Mouse (Mus musculus) R1 (cell line): ENCODE results near the gene Olfr325.
"Not testable (repeated sequence)": the region's sequence is repeated elsewhere in the genome, so short reads cannot be mapped to it uniquely, and the experiment has no call there.

Source experiments
- DNase-seq: peaks from one replicate; pipeline ENCODE4 v3.0.0-alpha.2; 2018; ENCODE audit warnings: low read depth, low spot score

Gene Olfr325

DNA sequence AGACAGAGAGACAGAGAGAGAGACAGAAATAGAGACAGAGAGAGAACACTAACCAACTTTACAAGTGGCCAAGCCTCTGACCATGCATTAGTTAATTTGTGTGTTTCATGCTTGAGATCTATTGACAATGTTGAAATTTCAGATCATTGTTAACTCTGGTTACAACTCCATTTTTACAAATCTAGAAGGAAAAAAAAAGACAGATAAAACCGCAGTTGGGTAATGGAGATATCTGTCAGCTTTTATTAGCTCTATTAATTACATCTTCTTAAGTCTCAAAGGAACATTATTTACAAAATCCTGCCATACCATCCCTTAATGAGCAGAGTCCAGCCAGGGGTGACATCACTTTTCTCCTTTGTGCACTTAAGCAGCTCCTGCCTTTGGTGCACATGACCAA, at the start of gene Olfr325:
TSS of gene Olfr325 (plus strand) at position 301 of the 400 bp plus-strand sequence.
- no peak for DNase-seq

DNA sequence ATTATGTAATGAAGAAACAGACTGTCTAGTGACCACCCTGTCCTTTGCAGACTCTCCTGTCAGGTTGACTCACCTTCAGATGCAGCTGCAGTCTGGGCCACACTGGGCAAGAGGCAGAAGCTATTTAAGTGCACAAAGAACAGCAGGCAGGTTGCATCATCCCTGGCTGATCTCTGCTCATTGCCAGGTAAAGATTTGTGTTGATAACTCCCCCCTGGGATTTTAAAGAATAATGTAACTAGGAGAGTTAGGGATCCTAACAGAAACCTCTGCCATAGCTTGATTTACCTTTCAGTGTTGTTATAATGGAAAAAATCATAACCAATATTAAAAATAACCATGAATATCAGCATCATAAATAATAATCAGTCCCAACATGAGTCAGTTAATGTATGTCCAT, 42.8 kb upstream of the Olfr325 start, which contains the start of gene Olfr330:
TSS of gene Olfr330 (minus strand) at position 101 of the 400 bp plus-strand sequence.
- DNase-seq, result not testable (repeated sequence)

DNA sequence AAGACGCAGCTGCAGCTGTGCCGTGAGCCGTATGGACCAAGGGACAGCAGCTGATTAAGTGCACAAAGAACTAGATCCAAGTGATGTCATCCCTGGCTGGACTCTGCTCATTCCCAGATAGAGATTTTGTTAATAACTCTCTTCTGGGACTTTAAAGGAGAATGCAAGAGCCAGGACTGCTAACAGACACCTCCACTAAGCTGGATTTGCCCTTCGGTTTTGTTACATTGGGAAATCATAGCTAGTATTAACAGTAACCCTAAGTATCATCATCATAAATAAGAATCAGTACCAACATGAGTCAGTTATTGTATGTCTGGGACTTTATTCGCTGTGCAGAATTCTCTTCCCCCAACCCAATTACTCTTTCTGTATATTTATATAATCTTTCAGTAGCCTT, 31.2 kb upstream of the Olfr325 start, which contains the start of gene Olfr329-ps:
TSS of gene Olfr329-ps (minus strand) at position 101 of the 400 bp plus-strand sequence.
- DNase-seq, result no peak

DNA sequence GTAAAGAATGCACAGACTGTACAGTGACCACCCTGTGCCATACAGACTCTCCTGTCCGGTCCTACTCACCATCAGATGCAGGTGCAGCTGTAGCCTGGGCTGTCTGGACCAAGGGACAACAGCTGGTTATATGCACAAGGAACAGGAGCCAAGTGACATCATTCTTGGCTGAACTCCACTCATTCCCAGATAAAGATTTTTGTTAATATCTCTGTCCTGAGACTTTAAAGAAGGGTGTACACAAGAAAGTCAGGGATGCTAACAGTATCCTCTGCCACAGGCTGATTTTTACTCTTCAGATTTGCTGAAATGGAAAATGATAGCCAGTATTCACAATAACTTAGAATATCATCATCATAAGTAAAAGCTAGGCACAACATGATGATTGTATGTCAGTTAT, 22.0 kb upstream of the Olfr325 start, which contains the start of gene Olfr328:
TSS of gene Olfr328 (minus strand) at position 101 of the 400 bp plus-strand sequence.
- no peak for DNase-seq

DNA sequence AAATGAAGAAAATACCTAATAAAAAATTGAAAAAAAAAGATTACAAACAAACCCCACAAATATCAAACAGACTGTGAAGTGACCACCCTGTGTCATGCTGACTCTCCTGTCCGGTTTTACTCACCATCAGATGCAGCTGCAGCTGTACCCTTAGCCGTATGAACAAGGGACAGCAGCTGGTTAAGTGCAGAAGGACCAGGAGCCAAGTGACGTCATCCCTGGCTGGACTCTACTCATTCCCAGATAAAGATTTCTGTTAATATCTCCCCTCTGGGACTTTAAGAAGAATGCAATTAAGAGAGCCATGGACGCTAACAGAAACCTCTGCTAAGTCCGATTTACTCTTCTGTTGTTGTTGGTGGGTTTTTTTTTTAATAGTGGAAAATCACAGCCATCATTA, 7.1 kb upstream of the Olfr325 start, which contains the start of gene Olfr224:
TSS of gene Olfr224 (minus strand) at position 149 of the 400 bp plus-strand sequence.
- no peak for DNase-seq

DNA sequence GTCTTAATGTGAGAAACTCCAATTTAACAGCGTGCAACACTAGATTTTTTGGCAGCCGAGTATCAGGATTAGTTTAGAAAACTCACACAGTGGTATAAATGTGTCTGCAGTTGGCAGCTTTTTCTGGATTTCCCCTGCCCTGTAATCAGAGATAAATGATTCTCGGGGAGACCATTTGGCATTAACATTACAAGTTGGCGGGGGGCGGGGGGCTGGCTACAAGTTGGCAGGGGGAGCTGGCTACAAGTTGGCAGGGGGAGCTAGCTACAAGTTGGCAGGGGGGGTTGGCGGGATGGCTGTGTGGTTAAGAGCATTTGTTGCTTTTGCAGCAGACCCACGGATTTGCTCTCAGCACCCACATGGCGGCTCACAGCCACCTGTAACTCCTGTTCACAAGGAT, 1.1 kb downstream of the Olfr325 start:
- no peak for DNase-seq

DNA sequence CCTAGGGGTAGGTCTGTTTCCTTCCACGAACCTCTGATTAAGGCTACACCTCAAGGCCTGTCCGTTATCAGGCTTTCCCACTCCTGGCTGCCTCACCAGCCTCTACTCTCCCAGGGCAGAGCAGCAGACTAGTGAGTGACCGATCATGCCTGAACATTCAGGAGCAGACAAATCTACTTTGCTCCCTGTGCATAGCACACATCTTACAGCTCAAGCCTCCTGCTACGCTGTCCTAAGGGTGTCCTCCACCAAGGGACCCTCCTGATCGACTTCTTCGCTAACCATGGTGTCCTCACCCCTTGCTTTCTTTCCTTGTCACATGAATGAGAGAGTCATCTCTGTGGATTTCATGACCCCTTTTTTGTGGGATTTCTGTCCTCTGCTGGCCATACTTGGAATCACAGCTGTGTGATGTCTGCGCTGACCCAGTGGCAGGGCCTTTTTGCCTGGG, 10.4 kb downstream of the Olfr325 start:
- DNase-seq, result peak; percentile 45

DNA sequence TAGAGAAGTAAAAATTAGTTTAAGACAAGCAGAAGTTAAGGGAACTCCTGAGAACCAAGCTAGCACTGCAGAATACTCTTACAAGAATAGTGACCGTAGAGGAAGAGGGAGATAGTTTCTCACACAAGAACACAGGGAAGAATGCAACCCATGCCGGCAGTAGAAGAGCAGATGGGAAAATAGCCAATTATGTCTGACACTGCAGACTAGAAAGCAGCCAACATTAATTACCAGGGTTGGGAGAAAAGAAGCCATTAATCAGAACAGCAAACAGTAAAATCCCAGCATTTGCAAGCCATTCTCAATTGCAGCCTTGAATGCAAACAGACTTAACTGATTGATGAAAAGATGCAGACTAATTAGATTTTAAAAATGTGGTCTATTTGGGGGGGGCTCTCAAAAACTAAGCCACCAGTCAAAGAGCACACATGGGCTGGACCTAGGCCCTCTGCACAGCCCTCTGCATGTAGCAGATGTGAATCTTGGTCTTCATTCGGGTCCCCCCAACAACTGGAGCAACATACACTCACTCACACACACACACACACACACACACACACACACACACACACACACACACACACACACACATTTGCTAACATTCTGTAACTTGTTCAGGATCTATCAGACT, 11.2 kb downstream of the Olfr325 start:
- DNase-seq, result no peak

DNA sequence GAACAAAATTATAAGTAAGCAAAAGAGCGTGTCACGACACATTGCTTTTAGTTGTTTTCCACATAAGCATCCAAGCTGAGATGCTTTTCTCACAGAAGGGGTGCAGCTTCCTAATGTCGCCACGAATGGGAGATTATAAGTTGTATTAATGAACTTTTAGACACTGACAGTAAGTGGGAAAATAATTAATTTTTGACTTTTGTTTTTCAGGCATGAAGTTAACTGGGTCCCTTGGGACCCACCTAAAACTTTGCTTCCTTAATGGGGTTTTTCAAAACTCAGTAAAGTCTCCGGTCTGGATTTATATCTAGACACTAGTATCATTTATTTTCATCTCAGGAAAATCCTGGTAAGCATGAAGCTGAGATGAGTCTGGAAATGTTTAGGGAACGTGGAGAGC, 17.3 kb downstream of the Olfr325 start, which contains the start of gene Olfr324:
TSS of gene Olfr324 (plus strand) at position 301 of the 400 bp plus-strand sequence.
- DNase-seq, result no peak

DNA sequence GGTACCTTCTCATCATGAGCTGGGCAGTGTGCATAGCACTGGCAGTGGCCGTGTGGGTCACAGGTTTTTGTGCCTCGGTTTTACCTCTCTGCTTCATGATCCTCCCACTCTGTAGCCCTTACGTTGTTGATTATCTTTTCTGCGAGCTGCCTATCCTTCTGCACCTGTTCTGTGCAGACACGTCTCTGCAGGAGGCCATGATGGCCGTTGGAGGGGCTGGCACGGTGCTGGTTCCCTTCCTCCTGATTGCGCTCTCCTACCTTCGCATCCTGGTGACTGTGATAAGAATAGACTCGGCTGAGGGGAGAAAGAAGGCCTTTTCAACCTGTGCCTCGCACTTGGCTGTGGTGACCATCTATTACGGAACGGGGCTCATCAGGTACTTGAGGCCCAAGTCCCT, 20.3 kb downstream of the Olfr325 start:
- DNase-seq, result no peak

DNA sequence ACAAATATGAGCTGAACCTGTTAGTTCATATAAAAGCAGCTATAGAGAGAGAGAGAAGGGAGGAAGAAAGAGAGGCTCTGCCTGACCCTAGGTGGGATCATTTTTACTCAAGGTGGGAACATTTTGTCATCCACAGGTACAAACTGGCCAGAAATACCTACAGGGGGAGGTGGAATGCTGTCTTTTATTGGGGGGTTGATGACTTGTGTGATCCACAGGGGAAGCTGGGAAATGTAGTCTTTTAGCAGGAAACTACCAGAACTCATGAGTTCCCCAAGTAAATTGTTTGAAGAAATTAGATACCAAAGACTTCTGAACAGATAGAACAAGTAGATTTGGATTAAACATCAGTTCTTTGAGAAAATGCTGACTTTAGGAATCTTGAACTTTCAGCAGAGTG, 24.5 kb downstream of the Olfr325 start:
- DNase-seq, result peak; percentile 14

DNA sequence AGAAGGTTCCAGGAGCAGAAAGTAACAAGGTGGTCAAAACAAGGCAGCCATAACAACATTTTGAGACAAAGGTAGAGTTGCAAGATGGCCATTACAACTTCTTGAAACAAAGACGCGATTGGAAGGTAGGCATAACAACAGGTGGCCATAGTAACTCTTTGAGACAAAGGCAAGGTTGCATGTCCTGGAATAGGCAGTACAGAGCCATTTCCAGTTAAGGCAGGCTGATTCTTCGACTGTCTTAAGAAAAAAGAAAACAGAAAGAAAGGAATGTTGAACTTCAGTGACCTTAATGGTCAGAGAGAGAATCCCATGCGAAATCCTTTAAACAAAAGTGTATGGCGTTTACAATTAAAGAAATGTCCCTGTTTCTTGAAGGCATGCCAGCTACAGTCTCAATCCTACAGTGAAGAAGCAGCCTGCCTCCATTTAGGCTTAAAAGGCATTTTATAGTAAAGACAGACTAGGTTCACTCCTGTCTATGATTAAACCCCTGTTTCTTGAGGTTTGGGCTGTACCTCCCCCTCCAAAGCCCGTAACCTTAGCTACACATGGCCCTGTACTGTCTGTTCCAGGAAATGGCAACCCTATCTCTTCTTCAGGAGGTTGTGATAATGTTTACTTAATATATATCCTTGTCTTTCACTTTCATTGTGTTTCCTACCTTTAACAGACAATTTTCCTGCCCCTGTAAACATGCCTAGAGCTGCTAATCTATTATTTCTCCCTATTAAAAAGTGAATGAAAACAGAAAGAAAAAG, 25.4 kb downstream of the Olfr325 start:
- DNase-seq, result peak; percentile 71

DNA sequence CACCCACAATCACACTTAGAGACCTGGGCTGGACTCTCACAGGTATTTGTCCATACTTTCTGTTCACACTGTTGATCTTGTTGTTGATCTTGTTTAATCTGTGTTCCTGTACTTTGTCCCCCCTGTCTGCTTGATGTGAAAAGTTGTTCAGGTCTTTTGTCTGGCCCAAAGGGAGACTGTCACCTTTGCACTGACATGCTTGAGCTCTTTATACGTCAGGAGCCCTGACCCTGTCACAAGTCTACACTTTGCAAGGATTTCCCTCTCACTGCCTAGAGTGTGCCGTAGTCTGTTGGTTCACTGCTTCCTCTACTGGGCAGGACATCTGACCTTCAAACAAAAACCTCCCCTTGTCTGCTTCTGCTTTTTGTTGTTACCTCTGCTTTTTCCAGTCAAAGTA, 27.2 kb downstream of the Olfr325 start:
- DNase-seq, result no peak

DNA sequence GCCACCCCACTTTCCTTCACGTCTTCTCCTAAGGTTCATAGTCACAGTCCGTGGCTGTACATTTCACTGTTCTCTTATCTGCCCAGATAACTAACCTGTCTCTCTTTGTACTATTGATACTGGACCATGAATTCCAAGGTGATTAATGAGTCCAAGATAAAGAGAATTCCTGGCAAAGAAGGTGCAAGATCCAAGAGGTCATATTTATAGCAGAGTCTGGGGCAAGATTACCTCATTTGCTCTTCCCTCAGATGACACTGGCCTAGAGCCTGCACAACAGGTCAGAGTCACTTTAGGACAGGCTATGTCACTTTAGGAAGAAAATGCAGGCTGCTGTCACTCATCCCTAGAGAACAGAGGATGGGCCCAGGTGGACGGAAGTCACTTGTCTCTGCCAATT, 27.7 kb downstream of the Olfr325 start:
- no peak for DNase-seq

DNA sequence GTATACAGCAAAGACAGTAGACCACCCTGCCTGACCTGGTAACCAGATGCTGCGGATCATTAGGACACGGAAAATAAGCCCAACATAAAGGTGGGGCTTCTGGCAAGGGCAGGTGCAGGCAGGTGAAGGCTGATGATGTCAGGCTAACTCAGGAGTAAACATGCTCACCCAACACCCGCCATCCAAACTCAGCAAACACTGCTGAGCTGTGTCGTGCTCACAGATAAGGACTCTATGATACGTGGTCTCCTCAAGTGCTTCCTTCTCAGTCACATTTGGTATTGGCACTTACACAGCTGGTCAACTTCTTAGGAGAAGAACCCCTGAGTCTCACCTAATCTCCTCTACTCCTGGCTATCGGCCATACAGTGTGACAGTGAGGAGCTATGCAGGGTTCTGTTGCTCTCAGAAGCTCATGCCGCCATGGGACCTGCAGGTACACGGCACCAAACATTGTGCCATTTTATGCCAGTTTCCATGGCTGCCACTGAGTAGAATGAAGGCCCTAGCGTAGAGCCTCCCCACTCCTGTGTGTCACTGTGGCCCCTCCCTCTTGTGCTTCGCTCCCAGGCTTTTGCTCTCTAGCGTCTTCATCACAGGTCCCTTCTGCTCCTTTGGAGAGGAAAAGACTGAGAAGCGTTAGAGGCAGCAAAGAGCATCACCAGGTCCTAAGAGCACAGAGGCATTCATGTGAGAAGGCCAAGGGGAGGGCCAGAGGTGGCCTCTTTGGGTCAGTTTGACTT, 28.8 kb downstream of the Olfr325 start:
- no peak for DNase-seq

DNA sequence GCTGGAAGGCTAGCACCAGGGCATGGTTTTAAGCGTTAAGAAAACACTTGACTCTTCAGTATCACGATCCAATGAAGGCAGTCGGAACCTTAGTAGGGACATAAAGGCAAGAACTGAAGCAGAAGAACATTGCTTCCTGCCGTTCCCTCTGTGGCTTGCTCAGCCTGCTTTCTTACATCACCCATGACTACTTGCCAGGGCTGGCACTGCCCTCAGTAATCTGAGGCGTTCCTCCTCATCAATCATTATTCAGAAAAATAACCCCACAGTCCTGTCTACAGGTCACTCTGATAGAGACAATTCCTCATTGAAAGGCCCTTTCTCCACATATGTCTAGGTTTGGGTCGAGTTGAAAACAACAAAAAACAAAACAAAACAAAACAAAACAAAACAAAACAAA, 29.5 kb downstream of the Olfr325 start:
- DNase-seq, result no peak

DNA sequence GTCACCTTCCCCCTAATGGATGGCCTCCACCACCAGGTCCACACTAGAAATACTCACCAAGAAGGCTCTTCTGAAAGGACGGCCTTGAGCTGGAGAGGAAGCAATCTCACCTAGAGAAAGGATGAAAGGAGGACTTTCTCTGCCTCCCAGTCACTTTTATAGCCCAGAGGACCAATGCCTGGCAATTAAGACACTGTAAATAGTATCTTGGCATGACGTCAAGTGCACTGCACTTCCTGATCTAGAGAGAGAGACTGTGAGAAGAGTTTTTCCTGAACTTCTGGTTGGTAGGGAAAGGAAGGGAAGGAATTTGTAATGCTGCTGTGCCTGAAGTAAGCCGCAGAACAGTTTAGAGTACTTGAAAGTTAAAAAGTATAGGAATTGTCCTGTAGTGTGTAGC, 35.8 kb downstream of the Olfr325 start:
- DNase-seq, result no peak

DNA sequence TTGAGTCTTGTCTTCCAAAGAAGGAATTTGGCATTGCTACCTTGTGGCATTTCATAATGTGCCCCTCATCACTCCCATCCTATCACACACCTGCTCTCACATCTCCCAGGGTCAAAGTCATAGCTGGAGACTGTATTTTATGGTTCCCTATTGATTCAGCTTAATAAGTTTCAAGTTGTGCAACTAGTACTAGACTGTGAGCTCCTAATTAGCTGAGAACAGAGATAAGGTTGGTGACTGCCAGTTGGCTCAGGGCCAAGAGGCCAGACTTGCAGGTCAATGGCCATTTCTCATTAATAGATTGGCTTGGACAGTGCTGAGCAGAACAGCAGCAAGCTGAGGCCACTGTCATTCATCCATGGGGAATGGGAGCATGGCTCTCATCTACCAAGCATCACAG, 37.0 kb downstream of the Olfr325 start:
- no peak for DNase-seq

DNA sequence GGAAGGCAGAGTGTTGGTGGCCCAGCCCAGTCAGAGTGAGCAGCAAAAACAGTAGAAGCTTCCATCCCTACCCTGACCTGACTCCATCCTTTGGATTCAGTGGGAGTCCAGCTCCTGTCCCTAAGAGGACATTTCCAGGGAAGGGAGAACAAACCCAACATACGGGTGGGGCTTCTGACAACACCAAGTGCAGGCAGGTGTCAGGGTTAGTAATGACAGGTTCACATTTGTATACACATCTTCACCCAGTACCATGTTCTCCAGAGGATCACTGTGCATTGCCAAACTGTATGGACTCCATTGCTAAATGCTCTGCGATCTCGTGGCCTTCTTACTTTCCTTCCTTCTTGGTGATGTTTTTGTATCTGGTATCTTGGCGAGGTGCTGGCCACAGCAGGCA, 38.4 kb downstream of the Olfr325 start, which contains the start of gene 2210407C18Rik:
TSS of gene 2210407C18Rik (minus strand) at position 101 of the 400 bp plus-strand sequence.
- DNase-seq, result no peak

DNA sequence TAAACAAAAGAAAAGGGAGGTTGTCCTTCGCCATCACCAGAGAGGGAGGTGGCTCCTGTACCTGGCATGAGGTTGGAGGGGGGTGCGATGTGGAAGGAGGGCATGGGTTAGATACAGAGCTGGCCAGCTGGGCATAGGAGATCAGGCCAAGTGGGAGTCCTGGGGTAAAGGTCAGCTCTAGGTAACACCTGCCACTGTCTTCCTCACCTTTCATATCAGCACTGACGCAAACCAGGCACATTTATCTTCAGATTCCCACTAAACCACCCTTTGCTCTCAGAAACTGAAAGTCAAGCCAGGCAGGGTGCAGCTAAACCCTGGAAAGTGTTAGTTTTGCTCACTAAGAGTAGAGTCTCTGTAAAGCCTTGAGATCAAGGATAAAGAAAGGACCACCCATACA, 40.8 kb downstream of the Olfr325 start:
- no peak for DNase-seq

DNA sequence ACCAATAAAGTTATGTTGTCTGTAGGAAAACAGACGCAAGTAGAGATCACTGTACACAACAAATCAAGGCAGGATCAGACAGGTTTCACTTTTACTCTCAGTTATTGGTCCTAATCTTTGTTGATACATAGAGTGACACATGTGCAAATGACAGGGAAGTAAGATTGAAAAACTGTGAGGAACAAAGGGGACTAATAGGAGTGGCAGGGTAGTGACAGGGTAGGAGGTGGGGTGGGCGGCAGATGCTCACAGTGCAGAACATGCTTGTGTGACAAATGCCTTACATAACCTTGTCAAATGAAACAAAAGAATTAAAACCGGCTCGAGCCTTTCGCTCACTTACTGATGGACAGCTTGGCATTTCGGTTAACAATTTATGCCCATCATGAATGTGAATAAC, 41.3 kb downstream of the Olfr325 start:
- DNase-seq, result no peak

DNA sequence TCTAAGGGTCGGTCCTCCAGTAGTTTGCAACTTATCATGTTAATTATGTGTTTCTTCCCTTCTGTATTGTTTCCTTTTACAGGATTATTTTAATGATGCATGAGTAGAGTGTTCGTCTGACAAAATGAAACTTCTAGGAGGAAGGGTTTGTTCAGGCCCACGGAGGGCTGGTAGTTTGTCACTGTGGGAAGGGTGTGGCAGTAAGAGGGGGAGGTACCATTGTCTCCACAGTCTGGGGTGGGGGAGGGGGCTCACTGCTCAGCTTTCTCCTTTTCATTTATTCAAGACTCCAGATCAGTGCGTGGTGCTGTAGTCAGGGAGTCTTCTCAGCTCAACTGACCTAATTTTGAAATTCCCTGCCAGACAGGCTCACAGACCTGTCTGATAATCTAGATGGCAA, 48.6 kb downstream of the Olfr325 start:
- DNase-seq, result no peak
